Mouse (Mus musculus) v-Abl transformed pro-B cells (cell line): ENCODE measurements at regions not wholly inside any gene's neighbourhood (a gene's known extent, or its start where the extent isn't known, plus 50 kb on each side); places are given as distances from the start of the nearest gene placed in this dataset.

ENCODE experiments used
- in situ Hi-C, 2 experiments: fragments of 400-800 bp; cut with MboI; formaldehyde crosslinking; loops; one replicate each; pipeline ENCODE4 v1.15.1; 2025; ENCODE audit not compliant: unreplicated experiment in 2 of 2

DNA sequence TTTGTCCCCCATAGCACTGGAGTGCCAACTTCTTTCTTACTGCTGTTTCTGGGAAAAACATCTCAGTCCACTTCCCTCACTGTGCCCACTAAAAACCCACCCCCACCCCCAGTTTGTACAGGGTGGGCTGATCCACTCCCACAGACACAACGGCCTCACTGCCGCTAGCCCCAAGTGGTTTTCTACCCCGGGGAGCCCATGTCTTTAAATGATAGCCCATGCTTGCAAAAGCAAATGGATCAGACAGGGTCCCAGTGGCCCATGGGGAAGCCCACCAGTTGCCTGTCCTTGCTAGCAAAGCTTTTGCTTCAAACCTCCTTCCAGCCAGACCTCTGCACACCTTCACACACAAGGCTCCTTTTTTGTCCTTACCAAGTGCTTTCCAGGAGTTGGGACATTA is 257.0 kb upstream of the Rnaseh2b start:
- in situ Hi-C loops, result no loop called here

DNA sequence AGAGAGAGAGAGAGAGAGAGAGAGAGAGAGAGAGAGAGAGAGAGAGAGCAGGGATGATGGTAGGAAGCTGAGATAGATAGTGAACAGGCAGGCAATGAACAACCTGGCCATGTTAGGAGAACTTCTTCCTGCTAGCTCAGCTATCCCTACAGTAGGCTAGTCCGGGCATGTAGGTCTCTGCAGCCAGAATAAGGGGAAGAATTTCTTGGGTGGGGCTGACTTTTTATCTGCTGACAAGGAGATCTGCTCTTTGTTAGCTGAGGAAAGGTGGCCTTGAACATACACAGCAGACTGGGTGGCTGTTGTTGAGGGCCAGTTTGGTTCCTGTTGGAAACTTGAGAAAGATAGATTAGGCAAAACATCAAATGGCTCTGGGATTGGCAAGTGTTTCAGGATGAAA is 254.9 kb upstream of the Rnaseh2b start:
- in situ Hi-C loops, result no loop called here

DNA sequence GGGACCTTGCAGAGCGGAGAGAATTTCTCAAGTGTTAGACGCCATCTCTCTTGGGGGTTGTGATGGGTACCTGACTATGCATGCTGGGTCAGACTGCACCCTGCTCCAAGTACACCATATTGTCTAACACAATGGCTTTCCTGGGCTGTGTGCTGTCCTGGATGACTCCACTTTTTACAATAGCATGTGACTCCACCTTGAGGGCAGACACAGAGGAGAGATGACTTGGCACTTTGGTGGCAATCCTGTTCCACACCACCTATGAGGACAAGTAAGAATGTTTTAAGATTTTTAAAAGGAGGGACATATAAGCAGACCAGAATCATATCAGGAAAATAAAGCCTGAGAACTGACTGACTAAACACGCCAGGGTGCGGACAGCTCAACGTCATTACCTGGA is 254.5 kb upstream of the Rnaseh2b start:
- in situ Hi-C loops, result no loop called here

DNA sequence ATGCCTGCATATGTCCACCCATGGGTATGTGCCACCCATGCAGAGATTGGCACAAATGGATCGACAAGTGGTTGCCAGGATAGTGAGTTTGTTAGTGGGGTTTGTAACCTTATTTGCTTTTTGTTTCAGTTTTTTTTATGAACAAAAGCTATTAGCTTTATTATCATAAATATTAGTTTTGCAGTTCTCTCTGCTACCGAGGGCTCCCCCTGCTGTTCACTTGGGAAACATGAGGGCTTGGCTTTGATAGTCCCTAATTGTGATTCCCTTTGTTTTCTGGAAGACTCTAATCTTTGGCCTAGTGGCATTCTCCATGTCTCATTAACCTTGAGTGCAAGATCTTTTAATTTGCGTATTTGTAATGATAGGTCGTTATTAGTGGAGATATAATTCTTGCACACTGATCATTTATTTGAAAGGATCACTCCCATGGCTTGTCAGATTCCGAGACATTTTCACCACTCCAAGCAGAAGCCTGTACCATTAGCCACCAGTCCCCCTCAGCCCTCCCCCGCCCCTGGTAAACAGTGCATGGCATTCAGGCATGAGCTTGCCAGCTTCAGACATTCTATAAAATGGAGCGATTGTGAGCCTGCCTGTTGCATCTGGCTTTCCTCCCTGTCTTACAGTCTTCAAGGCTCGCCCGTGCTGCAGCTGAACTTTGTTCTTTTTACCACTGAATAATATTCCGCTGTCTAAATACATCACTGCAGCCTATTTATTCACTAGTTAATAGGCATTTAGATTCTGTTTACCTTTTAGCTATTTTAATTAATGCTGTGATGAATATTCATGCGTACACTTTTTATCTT is 249.9 kb upstream of the Rnaseh2b start:
- in situ Hi-C loops, result loop anchor here (5.0 to 10.0 kb wide), 6 partner anchors 212 to 708 kb away; partner anchors contain the start of gene Gucy1b2 (in 1 of the 2)

DNA sequence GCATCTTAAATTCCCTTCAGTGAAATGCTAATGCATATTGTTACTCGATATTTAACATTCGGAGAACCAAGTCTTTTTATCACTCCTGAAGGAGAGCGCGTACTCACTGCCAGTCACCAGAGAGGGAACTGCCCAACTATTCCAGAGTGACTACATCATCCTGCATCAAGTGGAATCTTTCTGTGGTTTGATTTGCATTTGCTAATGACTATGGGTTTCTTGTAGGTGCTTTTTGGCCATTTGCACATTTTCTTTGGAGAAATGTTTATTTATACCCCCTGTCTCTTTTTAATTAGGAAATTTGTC is 249.3 kb upstream of the Rnaseh2b start:
- in situ Hi-C loops, result loop anchor here (5.0 to 10.0 kb wide), 6 partner anchors 212 to 708 kb away; partner anchors contain the start of gene Gucy1b2 (in 1 of the 2)

DNA sequence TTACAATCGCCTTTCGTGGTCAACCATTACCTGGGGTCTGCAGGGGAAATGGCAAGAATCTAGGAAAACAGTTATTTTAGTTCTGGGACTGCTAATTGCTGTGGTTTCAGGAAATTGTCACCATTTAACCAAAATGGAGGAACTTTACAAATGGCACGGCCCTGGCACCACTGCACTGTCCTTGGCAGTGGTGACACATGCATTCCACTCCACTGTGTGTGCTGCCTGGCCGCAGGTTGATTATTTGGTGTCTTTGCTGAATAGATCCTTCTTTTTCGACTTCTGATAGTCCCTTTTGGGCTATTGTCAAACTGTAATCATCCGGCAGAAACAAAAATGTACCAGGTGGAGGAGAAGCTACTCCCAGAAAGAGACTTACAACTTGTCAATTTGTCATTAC is 241.4 kb upstream of the Rnaseh2b start:
- in situ Hi-C loops, result loop anchor here (10.0 to 25.0 kb wide), 2 partner anchors 184 to 911 kb away; no protein-coding TSS in a partner anchor

DNA sequence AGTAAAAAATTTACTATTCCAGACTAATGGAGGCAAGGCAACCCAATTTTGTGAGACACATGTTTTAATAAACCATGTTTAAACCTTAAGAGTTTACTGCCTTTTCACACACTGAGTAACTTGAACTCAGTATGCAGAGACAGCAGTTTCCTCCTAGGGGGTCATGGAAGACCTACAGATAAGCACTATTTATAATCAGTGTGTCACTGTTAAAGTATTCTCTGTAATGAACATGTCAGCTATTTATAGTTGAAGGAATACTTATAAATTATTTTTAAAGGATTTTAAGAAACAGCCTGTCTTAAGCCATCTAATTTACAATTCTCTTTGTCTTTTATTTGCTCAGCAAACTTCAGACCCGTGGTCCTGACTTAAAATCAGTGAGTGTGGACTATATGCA is 240.5 kb upstream of the Rnaseh2b start:
- in situ Hi-C loops, result loop anchor here (10.0 to 25.0 kb wide), 2 partner anchors 183 to 910 kb away; no protein-coding TSS in a partner anchor

DNA sequence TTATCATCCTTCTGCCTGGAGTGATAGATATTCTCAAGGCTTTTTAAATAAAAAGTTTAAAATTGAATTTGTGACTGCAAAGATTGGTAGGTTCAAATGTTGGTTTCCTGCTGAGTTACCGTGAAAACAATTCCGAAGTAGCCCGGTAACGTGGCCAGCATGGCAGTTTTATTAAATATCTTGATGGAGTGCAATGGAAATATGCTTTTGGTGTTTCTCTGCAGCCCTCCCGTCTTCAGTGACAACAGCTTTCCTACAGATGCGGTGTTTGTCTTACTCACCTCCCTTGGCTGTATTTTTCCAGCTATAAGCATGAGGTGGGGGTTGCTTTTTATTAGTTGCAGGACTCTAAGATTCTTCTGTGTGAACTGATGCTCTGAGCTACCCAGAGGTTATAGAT is 239.4 kb upstream of the Rnaseh2b start:
- in situ Hi-C loops, result loop anchor here (10.0 to 25.0 kb wide), 2 partner anchors 182 to 909 kb away; no protein-coding TSS in a partner anchor

DNA sequence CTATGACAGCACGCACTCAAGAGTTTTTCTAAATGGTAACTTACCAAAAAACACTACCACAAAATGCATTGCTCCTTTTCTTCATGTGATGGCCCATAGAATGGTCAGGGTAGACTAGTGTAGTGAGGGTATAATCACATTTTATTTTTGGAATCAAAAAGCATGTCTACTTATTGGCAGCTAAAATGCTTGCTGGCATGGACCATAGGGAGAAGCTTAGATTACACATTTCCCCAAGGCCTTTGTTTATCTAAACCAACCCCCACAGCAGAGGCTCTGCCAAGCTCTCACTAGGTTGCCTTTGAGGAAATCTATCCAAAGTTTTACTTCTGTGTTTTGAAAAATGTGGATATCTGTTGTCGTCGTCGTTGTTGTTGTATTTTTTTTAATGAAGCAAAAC is 235.3 kb upstream of the Rnaseh2b start:
- in situ Hi-C loops, result loop anchor here (10.0 to 25.0 kb wide), 2 partner anchors 178 to 905 kb away; no protein-coding TSS in a partner anchor

DNA sequence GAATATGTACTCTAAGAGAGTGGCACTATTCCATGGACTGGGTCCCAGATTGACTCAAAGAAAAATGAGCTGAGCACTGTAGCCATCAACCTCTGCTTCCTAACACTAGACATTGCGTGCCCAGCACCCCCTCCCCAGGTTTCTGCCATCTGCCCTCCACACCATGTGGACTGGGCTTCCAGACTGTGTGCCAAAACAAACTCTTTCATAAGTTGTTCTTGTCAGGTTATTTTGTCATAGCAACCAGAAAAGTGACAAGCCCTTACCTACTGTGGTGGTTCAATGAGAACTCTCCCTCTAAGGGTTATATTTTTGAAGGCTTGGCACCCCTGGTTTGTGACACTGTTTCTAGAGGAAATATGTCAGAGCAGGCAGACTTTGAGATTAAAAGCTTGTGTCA is 234.3 kb upstream of the Rnaseh2b start:
- in situ Hi-C loops, result loop anchor here (10.0 to 25.0 kb wide), 2 partner anchors 177 to 904 kb away; no protein-coding TSS in a partner anchor

DNA sequence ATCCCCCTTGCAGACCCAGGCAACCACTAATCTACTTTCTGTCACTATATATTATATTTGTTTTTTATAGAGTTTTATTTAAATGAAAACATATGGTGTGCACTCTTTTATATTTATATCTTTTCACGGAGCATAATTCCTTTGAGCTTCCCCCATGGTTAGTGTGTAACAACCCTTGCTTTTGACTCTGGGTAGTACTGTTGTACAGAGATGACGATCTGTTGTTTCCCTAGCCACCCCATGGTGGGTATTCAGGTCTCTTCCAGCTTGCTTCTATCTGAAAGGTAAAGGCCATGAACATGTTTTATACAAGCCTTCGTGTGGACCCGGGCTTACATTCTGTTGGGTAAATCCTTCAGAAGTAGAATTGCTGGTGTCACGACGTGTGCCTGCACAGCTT is 221.2 kb upstream of the Rnaseh2b start:
- in situ Hi-C loops, result loop anchor here in 1 of 2 experiments (25.0 kb wide), 1 partner anchor 891 kb away; no protein-coding TSS in a partner anchor

DNA sequence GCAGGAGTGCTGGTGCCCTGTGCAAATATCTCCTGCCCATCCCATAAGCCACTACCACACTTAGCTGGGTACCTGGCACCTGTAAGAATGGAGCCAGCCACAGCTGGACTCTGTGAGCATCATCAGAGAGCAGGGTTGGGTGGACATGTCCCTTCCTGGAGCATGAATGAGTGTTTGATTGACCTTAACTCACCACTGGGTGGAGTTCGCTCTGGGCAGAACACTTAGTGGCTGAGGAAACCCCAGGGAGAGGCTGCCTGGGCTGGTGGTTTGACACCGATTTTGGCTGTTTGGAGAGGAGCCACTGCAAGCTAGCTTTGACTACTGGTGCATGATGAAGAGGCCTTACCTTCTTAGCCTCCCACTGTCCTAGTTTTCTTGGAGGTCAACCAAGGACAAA is 208.3 kb upstream of the Rnaseh2b start:
- in situ Hi-C loops, result no loop called here

DNA sequence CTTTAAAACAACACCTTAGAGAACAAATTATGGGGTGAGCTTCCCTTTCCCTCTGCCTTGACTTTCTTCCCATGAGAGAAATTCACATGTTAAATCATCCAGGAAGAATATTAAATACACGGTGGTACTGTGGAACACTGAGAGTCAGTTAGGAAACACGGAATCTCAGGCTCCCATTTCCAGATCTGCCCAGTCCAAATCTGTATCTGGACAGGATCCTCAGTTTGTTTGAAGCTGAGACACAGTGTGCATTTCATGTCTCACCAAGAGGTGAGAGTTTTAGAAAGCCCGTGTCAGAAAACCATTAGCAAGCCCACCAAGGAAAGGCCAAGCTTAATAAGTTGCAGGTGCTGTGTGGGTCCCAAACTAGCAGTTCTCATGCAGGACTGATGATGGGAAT is 204.2 kb upstream of the Rnaseh2b start:
- in situ Hi-C loops, result no loop called here

DNA sequence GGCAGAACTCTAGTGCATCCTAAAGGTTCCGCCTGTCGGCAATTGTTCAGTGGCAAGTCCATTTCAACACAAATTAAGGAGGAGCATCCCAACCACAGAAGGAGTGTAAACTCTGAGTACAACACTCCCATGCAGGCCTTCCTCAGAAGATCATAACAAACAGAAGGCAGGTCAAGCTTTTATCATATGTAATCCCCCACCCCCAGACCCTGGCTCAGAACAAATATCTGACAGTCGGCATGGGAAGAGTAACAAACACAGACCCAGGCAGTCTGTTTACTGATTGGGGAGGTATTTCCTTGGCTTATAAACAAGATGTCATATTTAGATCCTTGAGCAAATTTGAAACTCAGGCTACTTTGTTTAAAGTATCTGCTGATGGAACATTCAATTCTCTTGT is 174.9 kb upstream of the Rnaseh2b start:
- in situ Hi-C loops, result no loop called here

DNA sequence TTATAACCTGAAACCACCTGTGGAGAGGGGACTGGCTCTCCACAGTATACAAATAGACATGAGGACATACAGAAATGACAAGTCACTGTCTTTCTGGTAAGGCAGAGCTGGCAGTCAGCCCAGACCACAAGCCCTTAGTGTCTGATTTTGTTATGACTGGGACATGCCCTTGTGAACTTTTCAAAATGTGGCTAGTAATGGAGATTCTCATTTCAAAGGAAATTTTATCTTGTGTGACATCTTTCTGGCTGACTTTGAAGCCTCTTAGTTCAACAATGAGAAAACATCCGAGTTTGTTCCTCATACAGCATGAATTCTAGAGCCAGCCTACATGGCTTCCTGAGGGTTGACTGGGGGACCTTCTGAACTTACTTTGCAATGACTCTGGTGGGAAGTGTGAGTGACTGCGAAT is 173.8 kb upstream of the Rnaseh2b start:
- in situ Hi-C loops, result no loop called here

DNA sequence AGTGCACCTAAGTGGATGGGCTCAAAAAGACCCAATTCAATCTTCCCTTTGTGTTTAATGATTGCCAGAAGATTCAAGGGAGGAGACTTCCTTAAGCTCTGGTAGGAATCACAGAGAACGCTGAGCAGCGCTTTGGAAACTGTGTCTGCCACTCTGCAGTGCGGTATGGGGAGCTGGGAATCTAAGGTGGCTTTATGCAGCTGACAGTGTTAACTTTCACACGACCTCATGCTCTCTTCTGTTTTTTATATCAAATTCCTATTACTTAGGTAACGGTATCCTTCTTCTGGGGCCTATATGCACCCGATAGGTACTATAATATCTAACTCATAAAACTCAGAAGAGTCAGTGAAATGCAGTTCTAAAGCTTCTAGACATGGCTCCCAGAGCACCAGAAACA is 163.5 kb upstream of the Rnaseh2b start:
- in situ Hi-C loops, result no loop called here

DNA sequence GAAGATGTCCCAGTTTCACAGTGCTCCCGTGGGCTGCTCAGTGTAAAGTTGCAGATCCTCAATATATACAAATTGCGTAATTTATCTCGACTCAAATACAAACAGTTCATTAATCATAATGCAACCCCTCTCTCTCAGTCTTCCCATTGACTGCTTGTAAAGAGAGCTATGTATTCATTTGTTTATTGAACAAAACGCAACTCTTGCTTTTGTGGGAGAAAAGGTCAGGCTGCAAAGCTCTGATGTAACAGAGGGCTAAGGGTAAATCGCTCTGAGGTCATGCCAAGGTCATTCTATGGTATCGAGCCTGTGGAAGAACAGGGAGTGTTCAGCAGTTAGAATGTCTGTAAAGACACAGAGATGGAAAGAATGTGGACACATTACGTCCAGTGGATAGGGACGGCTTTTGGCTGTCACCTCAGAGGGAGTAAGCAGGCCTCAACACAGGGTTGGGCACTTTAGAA is 160.0 kb upstream of the Rnaseh2b start:
- in situ Hi-C loops, result no loop called here

DNA sequence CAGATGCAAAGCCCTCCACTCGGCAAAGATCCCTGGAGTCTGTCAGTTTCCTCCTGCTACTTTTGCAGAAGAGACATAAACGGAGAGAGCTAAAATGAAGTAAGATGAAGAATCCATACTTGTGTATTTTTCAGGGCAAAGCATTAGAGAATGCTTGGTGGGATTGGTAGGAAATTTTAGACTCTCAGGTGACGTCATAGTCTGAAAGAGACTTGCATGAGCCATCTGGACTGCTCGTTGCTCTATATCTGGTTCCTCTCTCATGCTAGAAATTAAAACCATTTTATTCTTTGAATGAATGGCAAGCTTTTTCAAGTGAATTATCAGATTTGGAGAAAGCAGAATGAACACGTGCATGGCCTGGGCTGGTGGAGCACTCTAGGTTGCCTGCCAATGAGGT is 154.4 kb upstream of the Rnaseh2b start:
- in situ Hi-C loops, result no loop called here

DNA sequence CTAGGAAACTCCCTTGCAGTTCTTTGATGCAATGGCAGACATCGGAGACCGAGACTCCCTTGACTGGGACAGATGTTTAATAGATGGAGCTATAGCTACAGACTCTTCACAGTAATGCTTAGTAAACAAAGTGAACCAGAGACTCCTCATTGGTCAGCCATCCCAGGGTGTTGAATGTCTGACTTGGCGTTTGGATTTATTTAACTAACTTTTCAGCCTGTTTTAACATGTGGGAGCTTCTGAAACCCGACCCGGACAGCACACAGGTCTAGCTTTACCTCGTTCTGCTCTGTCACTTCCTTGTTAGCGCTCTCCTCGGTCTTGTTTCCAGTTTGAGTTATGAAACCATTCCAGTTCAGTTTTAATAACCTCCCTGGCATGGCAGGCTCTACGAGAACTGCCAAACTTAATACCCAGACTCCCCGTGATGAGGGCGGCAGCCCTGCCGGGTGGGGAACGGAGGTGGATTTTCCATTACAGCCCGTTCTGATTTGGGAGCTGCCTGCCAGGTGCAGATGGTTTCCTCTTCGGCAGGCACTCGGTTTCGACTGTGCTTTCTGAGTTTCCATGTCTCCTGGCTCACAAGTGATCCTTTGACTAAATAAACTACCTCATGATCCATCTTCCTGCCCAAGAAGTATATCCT is 147.9 kb upstream of the Rnaseh2b start:
- in situ Hi-C loops, result no loop called here

DNA sequence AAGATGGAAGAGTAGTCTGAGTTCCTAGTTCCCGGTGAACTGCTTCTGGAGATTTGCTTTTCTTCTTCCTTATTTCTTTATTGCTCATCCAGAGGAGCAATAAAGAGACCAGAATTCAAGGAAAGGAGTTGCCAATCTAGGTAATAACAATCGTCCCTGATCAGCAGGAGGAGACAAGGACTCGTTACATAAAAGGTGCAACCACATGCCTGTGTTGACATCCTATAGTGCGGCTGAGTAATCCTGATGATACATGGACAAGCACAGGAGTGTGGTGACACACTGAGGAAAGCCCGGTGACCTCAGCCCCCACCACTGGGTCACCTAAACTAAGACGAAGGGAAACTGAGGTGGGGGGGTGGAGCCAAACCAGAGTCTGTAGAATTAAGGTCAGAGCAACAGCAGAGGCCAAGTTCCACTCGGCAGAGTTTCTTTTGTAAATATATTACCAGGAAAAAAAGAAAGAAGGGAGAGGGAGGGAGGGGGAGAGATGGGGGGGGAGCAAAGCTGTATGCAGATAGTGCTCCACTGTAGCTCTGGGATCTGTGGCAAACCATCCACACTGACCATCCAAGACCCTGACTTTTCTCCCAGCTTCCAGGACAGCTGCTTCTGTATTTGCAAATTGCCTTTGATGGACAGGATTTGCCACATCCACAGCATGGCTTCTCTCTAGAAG is 135.2 kb upstream of the Rnaseh2b start:
- in situ Hi-C loops, result no loop called here

DNA sequence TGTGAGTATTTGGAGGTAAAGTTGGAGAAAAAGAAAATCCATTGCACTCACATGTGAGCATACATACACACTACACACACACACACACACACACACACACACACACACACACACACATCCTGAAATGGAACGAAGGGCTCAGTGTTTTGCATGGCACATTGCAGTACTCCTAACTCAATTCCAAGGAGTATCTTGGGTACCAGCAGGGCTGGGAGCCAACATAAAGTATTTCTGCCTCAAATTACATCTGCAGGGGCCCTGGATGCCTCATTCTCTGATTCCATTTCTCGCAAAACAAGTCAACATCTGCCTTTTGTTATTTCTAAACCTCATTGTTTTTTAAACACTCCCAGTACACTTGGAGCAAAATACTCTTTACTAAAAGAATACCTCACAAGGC is 132.7 kb upstream of the Rnaseh2b start:
- in situ Hi-C loops, result no loop called here
